Mouse (Mus musculus): ENCODE results near the gene Kif4. TPM values are rescaled to one million over a fixed set of nuclear protein-coding genes. Genes with fewer than 3 reads are reported as not detected.
A peak's percentile ranks its signal among the peaks of the same experiment; 100 is the strongest.

Gene Kif4
- under 1 TPM; 0.25 to 0.66 TPM for total RNA-seq (2021)
- long read RNA-seq, experiment 1, partial matches to known transcripts = 1 of 3 reads
- long read RNA-seq, experiment 1, other reads (novel, unspliced or antisense) = 2 of 3 reads
- long read RNA-seq, experiment 2, partial matches to known transcripts = 0 of 1 reads
- long read RNA-seq, experiment 2, other reads (novel, unspliced or antisense) = 1 of 1 reads

DNA sequence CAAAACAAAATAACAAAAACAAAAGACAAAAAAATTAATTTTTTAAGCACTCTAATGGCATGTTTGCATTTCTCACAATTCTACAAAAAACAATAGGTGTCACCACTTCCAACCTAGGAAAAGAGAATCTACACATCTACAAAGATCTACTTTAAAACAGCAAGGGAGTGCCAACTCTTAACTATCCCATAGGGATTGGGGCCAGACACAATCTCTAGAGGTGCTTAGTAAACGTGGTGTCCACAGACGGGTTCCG lies at the start of gene Kif4:
TSS of gene Kif4 (plus strand) at position 192 of the 256 bp plus-strand sequence.
- no peak for DNase-seq
- intact Hi-C loops (cut with DNase I) = loop anchor here (10.0 kb wide), 1 partner anchor 109 kb away; no protein-coding TSS in a partner anchor

DNA sequence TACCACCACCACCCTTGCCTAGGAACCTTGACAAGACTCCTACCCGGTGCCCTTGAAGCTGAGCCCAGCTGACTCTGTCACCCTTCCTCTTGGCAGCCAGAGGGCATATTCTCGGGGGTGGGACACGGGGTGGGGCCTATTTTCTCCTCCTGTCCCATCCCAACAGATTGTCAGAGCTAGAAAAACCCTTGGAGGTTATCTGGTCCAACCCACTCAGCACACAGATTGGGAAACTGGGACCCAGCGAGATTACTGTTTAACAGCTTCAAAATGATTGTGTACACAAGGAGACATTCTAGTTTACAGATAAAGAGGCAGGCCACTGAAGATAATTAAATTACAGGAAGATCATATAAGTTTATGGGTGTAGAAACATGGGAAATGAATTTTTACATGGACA lies 30.7 kb upstream of the Kif4 start, which contains the start of gene P2ry4:
TSS of gene P2ry4 (minus strand) at position 79 of the 400 bp plus-strand sequence.
- intact Hi-C loops (cut with DNase I) = no loop called here
- DNase-seq = no peak

GRCm38 (mm10) chrX:100597439-100597838 lies 28.1 kb upstream of the Kif4 start:
- DNase-seq = no peak
- intact Hi-C loops (cut with DNase I) = no loop called here

DNA sequence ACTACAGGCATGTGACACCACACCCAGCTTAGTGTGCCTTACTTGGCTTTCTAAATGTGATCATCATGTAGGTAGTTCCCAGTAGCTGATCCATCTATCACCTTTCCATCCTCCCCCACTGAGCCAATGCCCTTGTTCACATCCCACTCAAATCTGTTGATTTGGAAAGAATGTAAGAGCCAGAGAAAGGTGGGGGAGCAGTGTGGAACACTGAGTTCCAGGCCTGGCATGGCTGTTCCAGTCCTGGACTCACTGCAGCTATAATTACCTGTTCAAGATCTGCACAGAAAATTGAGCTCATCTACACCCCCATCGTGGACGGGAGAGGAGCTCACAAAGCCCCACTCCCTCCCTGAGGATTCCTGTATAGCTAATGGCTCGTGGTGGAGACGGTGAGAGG lies 25.8 kb upstream of the Kif4 start:
- intact Hi-C loops (cut with DNase I) = no loop called here

GRCm38 (mm10) chrX:100605314-100605713 lies 20.2 kb upstream of the Kif4 start, which contains the start of gene Arr3:
Gene Arr3, plus strand, starts transcription at chrX:100605497.
- intact Hi-C loops (cut with DNase I) = no loop called here
- DNase-seq = no peak

More for the DNA sequence above, 25.8 kb upstream of the Kif4 start:
- DNase-seq = no peak

DNA sequence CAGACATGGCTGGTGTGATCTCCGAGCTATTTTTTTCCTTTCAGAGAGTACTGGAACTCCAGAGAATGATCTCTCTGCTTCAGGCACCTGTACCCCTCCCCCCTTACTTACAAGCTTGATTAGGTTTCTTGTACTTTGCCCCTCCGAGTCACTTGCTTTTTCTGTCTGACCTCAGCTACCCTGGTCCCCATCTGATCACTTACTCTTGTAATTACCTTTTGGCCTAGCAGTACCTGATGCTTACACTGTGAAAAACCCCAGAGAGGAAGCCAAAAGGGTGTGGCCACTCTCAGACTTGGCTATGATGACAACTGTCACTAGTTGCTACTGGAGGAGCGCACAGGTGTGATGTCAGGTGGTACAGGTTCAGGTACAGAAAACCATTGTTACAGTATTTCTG lies 7.0 kb upstream of the Kif4 start:
- intact Hi-C loops (cut with DNase I) = no loop called here
- no peak for DNase-seq

DNA sequence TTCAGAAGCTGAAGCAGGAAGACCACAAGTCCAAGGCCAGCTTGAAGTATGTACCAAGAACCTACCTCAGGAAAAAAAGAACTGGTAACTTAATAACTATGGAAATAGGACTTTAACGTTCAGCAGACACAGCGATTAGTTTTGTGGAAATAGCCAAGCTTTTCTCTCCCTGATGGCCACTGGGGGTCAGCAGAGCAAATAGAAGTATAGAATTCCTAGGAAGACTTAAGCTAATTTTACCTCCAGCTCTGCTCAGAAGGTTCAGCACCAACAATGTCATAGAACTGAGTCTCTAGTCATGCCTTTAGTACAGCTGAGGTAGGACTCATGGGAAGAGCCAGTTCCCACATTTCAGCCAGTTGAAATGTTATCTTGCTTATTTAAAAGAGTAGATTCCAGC lies 4.2 kb upstream of the Kif4 start:
- DNase-seq = no peak
- intact Hi-C loops (cut with DNase I) = loop anchor here (10.0 kb wide), 1 partner anchor 113 kb away; no protein-coding TSS in a partner anchor

DNA sequence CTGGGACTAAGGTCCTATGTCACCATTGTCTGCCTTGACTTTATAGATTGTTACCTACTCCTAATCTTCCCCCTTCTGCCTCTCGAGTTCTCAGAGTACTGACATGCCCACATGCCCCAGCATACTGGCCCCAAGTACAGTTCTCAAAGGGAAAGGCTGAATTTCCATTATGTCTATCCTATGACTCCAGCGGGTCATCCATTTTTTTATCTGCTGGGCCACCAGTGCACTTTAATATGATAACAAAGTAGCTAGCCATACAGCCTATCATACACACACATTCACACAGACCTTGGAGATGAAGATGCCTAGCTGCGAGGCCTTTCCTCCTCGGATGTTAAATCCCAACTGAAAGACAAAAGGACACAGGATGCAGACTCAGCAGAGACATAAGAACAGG lies 1.3 kb upstream of the Kif4 start:
- DNase-seq = no peak
- intact Hi-C loops (cut with DNase I) = loop anchor here (10.0 kb wide), 1 partner anchor 111 kb away; no protein-coding TSS in a partner anchor

GRCm38 (mm10) chrX:100625146-100625545 lies 391 bp upstream of the Kif4 start:
- no peak for DNase-seq
- intact Hi-C loops (cut with DNase I) = loop anchor here (10.0 kb wide), 1 partner anchor 110 kb away; no protein-coding TSS in a partner anchor

- peak; percentile 70 to 81 for DNase-seq
- intact Hi-C loops (cut with DNase I) = loop anchor here (10.0 kb wide), 1 partner anchor 109 kb away; no protein-coding TSS in a partner anchor
These were observed 561 bp downstream of the Kif4 start, which contains the start of gene Pdzd11 for GRCm38 (mm10) chrX:100625802-100626793. Gene Pdzd11, minus strand, starts transcription at chrX:100626568.

DNA sequence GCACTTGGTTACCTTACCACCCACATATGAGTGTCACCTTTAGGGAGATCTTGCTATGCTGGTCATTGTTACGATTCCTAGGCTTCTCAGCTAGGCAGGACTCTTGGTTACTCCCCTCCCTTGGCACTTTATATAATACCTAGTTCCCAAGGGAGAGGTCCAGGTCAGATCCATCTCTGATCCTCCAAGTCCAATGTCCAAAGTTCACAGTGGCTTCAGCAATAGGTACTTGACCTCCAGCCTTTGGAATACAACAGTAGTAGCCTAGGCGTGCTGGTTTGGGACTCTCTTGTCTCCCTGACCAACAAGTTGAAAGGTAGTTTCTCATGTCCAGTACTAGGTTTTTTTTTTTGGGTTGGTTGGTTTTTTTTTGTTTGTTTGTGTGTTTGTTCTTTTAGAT lies 3.5 kb downstream of the Kif4 start:
- intact Hi-C loops (cut with DNase I) = loop anchor here (10.0 kb wide), 1 partner anchor 106 kb away; no protein-coding TSS in a partner anchor
- no peak for DNase-seq

GRCm38 (mm10) chrX:100638477-100638876 lies 12.9 kb downstream of the Kif4 start:
- intact Hi-C loops (cut with DNase I) = no loop called here

DNA sequence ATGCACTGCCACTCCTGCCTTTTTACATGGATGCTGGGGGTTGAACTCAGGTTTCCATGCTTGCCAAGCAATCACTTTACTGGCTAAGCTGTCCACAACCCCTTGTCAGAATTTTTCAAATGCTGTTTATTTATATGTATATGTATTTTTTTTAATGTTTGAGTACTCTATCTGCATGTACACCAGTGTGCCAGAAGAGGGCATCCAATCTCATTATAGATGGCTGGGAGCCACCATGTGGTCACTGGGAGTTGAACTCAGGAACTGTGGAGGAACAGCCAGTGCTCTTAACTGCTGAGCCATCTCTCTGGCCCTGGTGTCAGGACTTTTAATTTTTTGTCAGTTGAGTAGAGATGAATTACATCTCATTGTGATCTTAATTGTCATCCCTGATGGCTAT lies 27.3 kb downstream of the Kif4 start:
- no peak for DNase-seq
- intact Hi-C loops (cut with DNase I) = no loop called here

More at GRCm38 (mm10) chrX:100638477-100638876, 12.9 kb downstream of the Kif4 start:
- no peak for DNase-seq

GRCm38 (mm10) chrX:100664825-100665224 lies 39.3 kb downstream of the Kif4 start:
- DNase-seq = no peak
- intact Hi-C loops (cut with DNase I) = no loop called here

DNA sequence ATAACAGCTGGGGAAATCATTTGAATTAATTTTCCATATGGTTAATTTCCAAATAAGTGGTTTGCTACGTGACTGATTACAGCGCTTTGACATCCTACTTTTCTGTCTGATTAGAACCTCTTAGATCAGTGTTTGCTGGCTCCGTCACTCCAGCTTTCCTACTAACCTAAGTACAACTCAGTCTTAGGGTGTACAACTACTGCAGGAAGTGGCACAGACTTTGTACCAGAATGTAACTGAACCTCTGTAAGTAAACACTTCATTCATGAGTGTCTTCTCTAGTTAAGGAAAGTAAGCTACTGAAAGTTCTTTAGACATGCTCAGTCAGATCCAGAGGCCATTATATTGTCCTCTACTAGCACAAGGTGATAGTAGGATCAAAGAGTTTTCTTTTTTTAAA lies 52.7 kb downstream of the Kif4 start:
- intact Hi-C loops (cut with DNase I) = no loop called here
- DNase-seq = no peak

DNA sequence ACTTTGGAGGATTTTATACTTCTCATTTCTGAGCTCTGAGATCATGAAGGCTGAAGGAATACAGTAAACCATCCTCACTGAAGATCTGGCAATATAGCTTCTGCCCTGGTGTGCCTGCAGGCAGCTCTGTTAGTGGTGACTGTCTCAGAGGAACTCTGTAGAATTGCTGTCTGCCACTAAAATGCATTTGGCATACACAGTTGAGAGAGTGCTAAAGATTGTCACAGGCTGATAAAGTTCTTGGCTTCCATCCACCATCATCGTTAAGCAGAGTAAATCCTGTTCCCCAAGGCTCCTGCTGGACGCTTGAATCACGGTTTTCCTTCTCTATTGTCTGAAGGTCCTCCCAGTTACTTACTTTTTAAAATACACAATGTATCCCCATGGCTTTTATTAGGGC lies 61.0 kb downstream of the Kif4 start:
- intact Hi-C loops (cut with DNase I) = no loop called here
- no peak for DNase-seq

- DNase-seq = no peak
These were observed 62.0 kb downstream of the Kif4 start for GRCm38 (mm10) chrX:100687360-100688032.

GRCm38 (mm10) chrX:100688033-100688370 lies 62.5 kb downstream of the Kif4 start:
- DNase-seq = no peak
- intact Hi-C loops (cut with DNase I) = no loop called here

More at GRCm38 (mm10) chrX:100687360-100688032, 62.0 kb downstream of the Kif4 start:
- intact Hi-C loops (cut with DNase I) = no loop called here

- intact Hi-C loops (cut with DNase I) = no loop called here
- no peak for DNase-seq
These were observed 71.2 kb downstream of the Kif4 start for GRCm38 (mm10) chrX:100696776-100697175.

GRCm38 (mm10) chrX:100708032-100708431 lies 82.5 kb downstream of the Kif4 start:
- no peak for DNase-seq
- intact Hi-C loops (cut with DNase I) = no loop called here

DNA sequence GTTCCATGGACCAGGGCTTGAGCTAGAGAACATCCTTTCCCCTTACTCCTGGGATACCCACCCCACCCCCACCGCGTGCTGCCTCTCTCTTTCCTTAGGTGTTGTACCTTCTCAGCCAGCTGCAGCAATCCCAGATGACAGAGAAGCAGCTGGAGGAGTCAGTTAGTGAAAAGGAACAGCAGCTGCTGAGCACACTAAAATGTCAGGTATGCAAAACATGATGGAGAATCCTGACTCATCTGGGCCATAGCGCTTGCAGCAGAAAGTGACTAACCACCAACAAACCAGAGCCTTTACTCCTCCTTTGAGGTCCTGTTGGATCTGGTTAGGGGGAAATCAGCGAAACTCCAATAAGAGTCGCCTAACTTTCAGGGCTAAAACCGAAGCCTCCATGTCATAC lies 90.6 kb downstream of the Kif4 start:
- intact Hi-C loops (cut with DNase I) = no loop called here
- DNase-seq = no peak

All from gastrocnemius, postnatal 36 days (tissue).